Mouse (Mus musculus) small intestine, adult 2 months (tissue): ENCODE measurements around the gene Fam222b. TPM values are rescaled to one million over a fixed set of nuclear protein-coding genes. Genes with fewer than 3 reads are reported as not detected.
"Not testable (repeated sequence)": the region's sequence is repeated elsewhere in the genome, so short reads cannot be mapped to it uniquely, and the experiment has no call there.

Experiments used
- H3K27ac ChIP-seq: fragments of 200-500 bp; 2 replicates; pipeline ENCODE4 v1.5.1; 2012; ENCODE audit warnings: low read depth, low read length, control low read depth, inconsistent platforms; ENCODE audit not compliant: insufficient read depth
- H3K27me3 ChIP-seq: fragments of 200-500 bp; 2 replicates; pipeline ENCODE4 v1.6.1; 2012; ENCODE audit warnings: mild to moderate bottlenecking, moderate library complexity, low read length, inconsistent platforms; ENCODE audit not compliant: control insufficient read depth, insufficient read depth
- H3K36me3 ChIP-seq: fragments of 200-500 bp; 2 replicates; pipeline ENCODE4 v1.6.1; 2012; ENCODE audit warnings: mild to moderate bottlenecking, low read length, control low read depth, inconsistent platforms; ENCODE audit not compliant: control insufficient read depth, insufficient read depth
- H3K4me1 ChIP-seq: fragments of 200-500 bp; 2 replicates; pipeline ENCODE4 v1.6.1; 2012; ENCODE audit warnings: low read length, inconsistent platforms, mixed read lengths; ENCODE audit not compliant: control insufficient read depth, insufficient read depth, insufficient read length
- H3K4me3 ChIP-seq: fragments of 200-500 bp; 2 replicates; pipeline ENCODE4 v1.5.1; 2012; ENCODE audit warnings: low read depth, mild to moderate bottlenecking, control low read depth, inconsistent platforms, low read length, moderate library complexity
- CTCF ChIP-seq: fragments of 200-500 bp; IDR thresholded peaks from 2 replicates; pipeline ENCODE4 v1.5.1; 2012; ENCODE audit warnings: low read depth, mild to moderate bottlenecking, control low read depth, inconsistent platforms, low read length, moderate library complexity, mixed read lengths; ENCODE audit not compliant: insufficient replicate concordance, insufficient read length; ENCODE audit errors: extremely low read depth
- POLR2A ChIP-seq: fragments of 200-500 bp; IDR thresholded peaks from 2 replicates; pipeline ENCODE4 v1.6.1; 2012; ENCODE audit warnings: low read depth, mild to moderate bottlenecking, control low read depth, inconsistent platforms, low read length, moderate library complexity
- WGBS: fragments of 180-500 bp; shearing (Covaris S2); methylation state at CpG from one replicate; pipeline ENCODE4 v1.1.7; 2018; 5-methylcytosine and 5-hydroxymethylcytosine counted together
- polyA plus RNA-seq: library from polyadenylated mRNA; depleted of rRNA; stranded (reverse); fragments of >200 nt; gene quantifications from 2 replicates; pipeline ENCODE4 v1.2.3, GENCODE M21; 2012

Fam222b gene
- polyA plus RNA-seq, 1 experiment: 29.2 TPM

DNA sequence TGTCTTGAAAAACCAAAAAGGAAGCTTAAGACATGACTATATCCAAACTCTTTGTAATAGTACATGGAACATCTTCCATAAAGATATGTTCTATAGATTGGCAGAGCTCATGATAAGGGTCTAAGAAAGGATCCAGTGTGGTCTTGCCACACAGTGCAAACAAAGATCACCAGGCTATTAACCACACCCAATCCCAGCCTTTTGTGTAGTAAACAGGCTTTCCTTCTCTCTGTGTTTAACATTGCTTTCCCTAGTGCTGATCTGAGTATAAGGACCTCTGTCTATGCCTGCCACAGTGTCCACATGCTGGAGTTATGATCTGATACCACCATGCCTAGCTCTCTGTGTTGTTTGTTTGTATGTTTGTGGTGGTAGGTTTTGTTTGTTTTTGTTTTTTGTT is 29.3 kb downstream of the Fam222b start:
- no peaks in the 10 kb centered on the region for H3K27me3 ChIP-seq
- no peaks in the 10 kb centered on the region for H3K36me3 ChIP-seq
- peaks cover 9% of the 10 kb centered on the region for H3K4me1 ChIP-seq
- no peak overlapping the region for H3K27ac ChIP-seq
- no peak for TF ChIP-seq POLR2A
- no peak for TF ChIP-seq CTCF
- no peak overlapping the region for H3K4me3 ChIP-seq

- Histone ChIP-seq H3K27me3 (no peaks in the 10 kb centered on the region), H3K4me3 (no peak overlapping the region), H3K4me1 (peaks cover 12% of the 10 kb centered on the region), H3K27ac (peak overlapping the region; percentile 53; the same call in 1 of the 2 replicates), H3K36me3 (no peaks in the 10 kb centered on the region)
- WGBS: 52% methylated on average over 6 of the region's 6 CpGs
- TF ChIP-seq CTCF (no peak), POLR2A (no peak)
Measured at GRCm38 (mm10) chr11:78125691-78126090, 31.2 kb downstream of the Fam222b start.

DNA sequence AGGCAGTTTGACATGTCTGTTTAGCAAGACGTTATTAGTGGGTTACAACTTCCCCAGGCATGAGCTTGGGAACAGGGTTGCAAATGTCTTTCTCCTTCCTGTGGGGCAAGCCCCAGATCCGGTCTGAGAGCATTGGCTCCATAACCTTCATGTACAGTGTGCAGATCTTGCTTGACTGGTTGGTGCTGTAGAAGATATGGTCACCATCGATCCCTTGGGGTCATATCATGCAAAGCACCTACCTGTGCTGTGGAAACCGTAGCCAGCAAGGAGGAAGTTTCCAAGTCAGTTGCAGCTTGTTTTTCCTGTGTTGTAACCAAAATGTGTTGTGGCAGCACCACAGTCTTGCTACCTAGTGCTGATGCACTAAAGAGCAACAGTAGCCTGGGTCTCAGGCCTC is 32.3 kb downstream of the Fam222b start:
- Histone ChIP-seq H3K4me1 (peaks cover 12% of the 10 kb centered on the region), H3K27ac (no peak overlapping the region), H3K36me3 (no peaks in the 10 kb centered on the region), H3K4me3 (no peak overlapping the region), H3K27me3 (no peaks in the 10 kb centered on the region)
- no peak for TF ChIP-seq POLR2A
- no peak for TF ChIP-seq CTCF
- 53% methylated on average over 4 of the region's 4 CpGs for WGBS

DNA sequence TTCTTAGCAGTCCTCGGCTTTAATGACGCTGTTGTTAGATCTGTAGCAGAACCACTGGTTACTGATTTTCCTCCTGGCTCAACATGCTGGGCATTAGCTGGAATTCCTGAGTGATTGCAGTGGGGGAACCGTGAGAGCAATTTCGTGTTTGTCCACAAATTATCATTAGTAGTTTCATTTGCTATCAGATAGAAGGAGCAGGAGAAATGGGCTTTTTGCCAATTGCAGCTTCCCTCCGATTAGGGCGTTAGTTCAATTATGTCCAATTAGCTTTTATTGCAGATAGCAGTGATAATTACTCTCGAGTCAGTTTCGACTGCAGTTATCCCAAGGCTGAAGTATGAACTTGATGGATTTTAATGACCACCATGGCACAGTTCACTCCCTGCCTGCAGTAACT is 35.0 kb downstream of the Fam222b start:
- H3K27me3 ChIP-seq: no peaks in the 10 kb centered on the region
- WGBS: 30% methylated on average over 8 of the region's 8 CpGs

GRCm38 (mm10) chr11:78133915-78134314 is 39.5 kb downstream of the Fam222b start:
- no peak for TF ChIP-seq POLR2A
- TF ChIP-seq CTCF: no peak
- peaks cover 6% of the 10 kb centered on the region for H3K4me1 ChIP-seq
- no peaks in the 10 kb centered on the region for H3K27me3 ChIP-seq
- no peaks in the 10 kb centered on the region for H3K36me3 ChIP-seq
- no peak overlapping the region for H3K4me3 ChIP-seq
- 88% methylated on average over 6 of the region's 6 CpGs for WGBS
- no peak overlapping the region for H3K27ac ChIP-seq

More for the DNA sequence above, 35.0 kb downstream of the Fam222b start:
- H3K4me1 ChIP-seq: peaks cover 12% of the 10 kb centered on the region
- H3K27ac ChIP-seq: no peak overlapping the region
- TF ChIP-seq CTCF: no peak
- no peak for TF ChIP-seq POLR2A
- no peak overlapping the region for H3K4me3 ChIP-seq
- H3K36me3 ChIP-seq: no peaks in the 10 kb centered on the region

DNA sequence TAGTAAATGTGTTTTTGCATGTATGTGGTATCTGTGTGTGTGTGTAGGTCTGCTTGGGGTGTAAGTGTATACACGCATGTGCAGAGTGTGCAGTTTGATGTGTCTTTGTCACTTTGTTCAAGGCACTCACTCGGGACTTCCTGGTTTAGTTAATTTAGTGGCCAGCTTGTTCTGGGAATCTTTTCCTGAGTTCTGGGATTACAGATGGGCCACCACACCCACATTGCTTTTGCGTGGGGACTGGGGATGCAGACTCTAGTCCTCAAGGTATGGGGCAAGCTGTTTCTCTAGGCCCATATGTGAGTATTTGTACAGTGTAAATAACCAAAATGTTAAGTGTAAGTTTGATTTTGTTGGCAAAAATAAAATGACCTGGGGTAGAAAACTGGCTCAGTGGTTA is 39.9 kb downstream of the Fam222b start:
- Histone ChIP-seq H3K27me3 (no peaks in the 10 kb centered on the region), H3K36me3 (no peaks in the 10 kb centered on the region), H3K4me1 (peaks cover 6% of the 10 kb centered on the region), H3K27ac (no peak overlapping the region), H3K4me3 (no peak overlapping the region)
- TF ChIP-seq POLR2A: no peak
- TF ChIP-seq CTCF: no peak
- 74% methylated on average over 3 of the region's 3 CpGs for WGBS

GRCm38 (mm10) chr11:78135314-78135713 is 40.9 kb downstream of the Fam222b start:
- not testable (repeated sequence) for H3K4me3 ChIP-seq, H3K27ac ChIP-seq, H3K36me3 ChIP-seq, H3K4me1 ChIP-seq, H3K27me3 ChIP-seq
- WGBS: 22% methylated on average over 7 of the region's 7 CpGs

- Histone ChIP-seq H3K27ac (no peak overlapping the region), H3K27me3 (no peaks in the 10 kb centered on the region), H3K4me1 (peaks cover 3% of the 10 kb centered on the region; the same call in 1 of the 2 replicates), H3K4me3 (no peak overlapping the region), H3K36me3 (no peaks in the 10 kb centered on the region)
- no peak for TF ChIP-seq POLR2A
- TF ChIP-seq CTCF: no peak
- 72% methylated on average over 1 of the region's 1 CpGs for WGBS
Measured at GRCm38 (mm10) chr11:78136132-78136531, 41.7 kb downstream of the Fam222b start.
